In genomic region chr1:153007292-153007691, GRCm38 (mm10) we compare ENCODE assay signal across 25 mouse cellular contexts. TPM values are rescaled to one million over a fixed set of nuclear protein-coding genes. Genes with fewer than 3 reads are reported as not detected.
"Had no signal": no experiment of that assay in that cellular context is flagged by ENCODE, and none has a peak within 500 bp of the region (broad histone marks: within the 10 kb centered on the region; RNA-seq: fewer than 3 reads in every experiment).

No protein-coding gene starts in this region.

- H3K4me3 ChIP-seq: heart, adult 2 months; heart, embryonic 13.5 days; heart, embryonic 15.5 days; hindbrain, embryonic 13.5 days; hindbrain, embryonic 15.5 days; kidney, embryonic 15.5 days; layer of hippocampus, adult 2 months; left cerebral cortex, adult 2 months; limb, embryonic 10.5 days; limb, embryonic 12.5 days; liver, embryonic 13.5 days; liver, embryonic 15.5 days had no signal

- H3K36me3 ChIP-seq: heart, embryonic 13.5 days; heart, embryonic 15.5 days; hindbrain, embryonic 13.5 days; hindbrain, embryonic 15.5 days; kidney, embryonic 15.5 days; limb, embryonic 10.5 days; limb, embryonic 12.5 days; liver, embryonic 13.5 days; liver, embryonic 15.5 days had no signal

- DNase-seq: heart, adult 11 months; heart, adult 2 months; heart, postnatal 14 days; heart, postnatal 36 days; kidney, adult 11 months; kidney, adult 2 months; kidney, adult 9 months; kidney, postnatal 14 days; kidney, postnatal 36 days; liver; liver, embryonic 13.5 days; liver, postnatal 0 days had no signal

- H3K27me3 ChIP-seq: heart, embryonic 13.5 days; heart, embryonic 15.5 days; hindbrain, embryonic 13.5 days; hindbrain, embryonic 15.5 days; limb, embryonic 12.5 days; liver, embryonic 13.5 days had no signal

- H3K9me3 ChIP-seq: heart, embryonic 13.5 days; heart, embryonic 15.5 days; hindbrain, embryonic 13.5 days; hindbrain, embryonic 15.5 days; kidney, embryonic 15.5 days; limb, embryonic 10.5 days; limb, embryonic 12.5 days; liver, embryonic 13.5 days; liver, embryonic 15.5 days had no signal

- H3K4me1 ChIP-seq: liver, embryonic 13.5 days; liver, embryonic 15.5 days had no signal

- H3K9ac ChIP-seq: heart, embryonic 13.5 days; heart, embryonic 15.5 days; hindbrain, embryonic 13.5 days; hindbrain, embryonic 15.5 days; kidney, embryonic 15.5 days; limb, embryonic 12.5 days; liver, embryonic 13.5 days; liver, embryonic 15.5 days; liver, postnatal 0 days had no signal

- H3K27ac ChIP-seq: heart, adult 2 months; heart, embryonic 15.5 days; hindbrain, embryonic 13.5 days; hindbrain, embryonic 15.5 days; hindbrain, postnatal 0 days; kidney, embryonic 15.5 days; kidney, postnatal 0 days; left cerebral cortex, adult 2 months; limb, embryonic 10.5 days; limb, embryonic 12.5 days; liver, embryonic 13.5 days; liver, embryonic 15.5 days had no signal

RNA-seq across cellular contexts. Expression of gene Nmnat2, which starts 52.5 kb away (rescaled TPM):
- total RNA-seq: hematopoietic stem cell, adult 5-6 weeks had no signal
